Mouse (Mus musculus) lung, adult 2 months (tissue): ENCODE measurements around the gene Brat1.

Experiments used
- CTCF ChIP-seq: fragments of 200-500 bp; IDR thresholded peaks from 2 replicates; pipeline ENCODE4 v1.5.1; 2011; ENCODE audit warnings: mild to moderate bottlenecking, low read length, control low read depth; ENCODE audit not compliant: insufficient read depth
- POLR2A ChIP-seq: fragments of 200-500 bp; IDR thresholded peaks from 2 replicates; pipeline ENCODE4 v1.6.1; 2011; ENCODE audit warnings: low read depth, mild to moderate bottlenecking, control low read depth, low read length, borderline replicate concordance; ENCODE audit errors: extremely low read depth

DNA sequence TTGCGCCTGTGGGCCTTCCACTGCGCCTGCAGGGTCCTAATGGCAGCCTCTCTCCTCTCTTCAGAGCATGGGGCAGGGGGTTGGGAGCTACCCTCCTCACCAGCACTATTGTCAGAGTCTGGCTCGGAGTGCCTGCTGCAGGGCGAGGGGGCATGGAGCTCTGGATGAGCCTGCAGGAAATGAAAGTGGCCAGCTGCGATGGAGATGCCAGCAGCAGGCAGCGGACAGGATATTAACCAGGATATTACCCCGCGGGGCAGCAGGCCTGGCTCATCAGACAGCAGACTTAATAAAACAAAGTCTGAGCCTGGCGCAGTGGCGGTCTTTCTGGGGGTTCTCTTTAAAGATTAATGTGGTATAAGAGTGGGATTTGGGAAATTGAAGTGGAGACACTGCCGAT, 29.7 kb upstream of the Brat1 start:
- TF ChIP-seq CTCF: no peak
- TF ChIP-seq POLR2A: no peak
